Comparison of ENCODE assay signal across 8 mouse cellular contexts in the genomic region with DNA sequence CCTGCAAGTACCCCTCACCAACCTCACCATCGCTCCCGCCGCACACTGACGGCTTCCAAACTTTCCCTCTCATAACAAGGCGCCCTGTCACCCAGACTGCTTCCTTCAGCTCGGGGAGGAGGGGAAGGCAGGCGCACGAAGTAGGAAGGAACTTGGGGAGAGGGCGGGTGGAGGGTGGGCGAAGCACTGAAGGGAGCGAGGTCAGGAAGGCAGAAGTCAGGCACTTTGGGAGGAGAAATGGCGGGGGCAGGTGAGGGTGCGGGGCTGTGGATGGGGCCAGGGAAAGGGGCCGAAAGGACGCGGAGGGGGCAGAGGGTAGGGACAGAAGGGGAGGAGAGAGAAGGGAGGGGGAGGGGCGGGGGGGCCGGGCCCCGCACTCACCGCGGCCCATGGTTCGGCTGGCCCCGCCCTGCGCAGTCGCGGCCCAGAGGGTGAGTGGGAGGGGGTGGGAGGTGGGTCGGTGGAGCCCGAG. TPM values are rescaled to one million over a fixed set of nuclear protein-coding genes. Genes with fewer than 3 reads are reported as not detected.
DNase-seq lines count a peak whose midpoint lies in the region; ATAC-seq and TF ChIP-seq lines count a peak whose summit lies in the region.

No protein-coding gene starts in this region.

- no peak for TF ChIP-seq CTCF in olfactory bulb, adult 2 months (IDR thresholded peaks at IDR 0.05; ENCODE audit: insufficient read depth, low read depth, low read length)

- under 1% methylated on average over 13 of the region's 28 CpGs for WGBS in embryonic facial prominence, embryonic 11.5 days
- WGBS in hindbrain, embryonic 11.5 days: 2% methylated on average over 17 of the region's 28 CpGs
- WGBS in liver, embryonic 16.5 days (ENCODE audit: insufficient replicate concordance): 1% methylated on average over 17 of the region's 28 CpGs
- WGBS in olfactory bulb, adult 2 months: 2% methylated on average over 23 of the region's 28 CpGs

- H3K9ac ChIP-seq in ES-E14 (ENCODE audit: insufficient read depth, low read depth, low read length, poor library complexity, severe bottlenecking): peak overlapping the region; percentile 92
- peak overlapping the region; percentile 86 for H3K9ac ChIP-seq in embryonic facial prominence, embryonic 11.5 days (replicated peaks; ENCODE audit: low read length)
- peak overlapping the region; percentile 74 for H3K9ac ChIP-seq in hindbrain, embryonic 11.5 days (ENCODE audit: low read depth, low read length)
- H3K9ac ChIP-seq in liver, embryonic 16.5 days (ENCODE audit: low read depth, low read length): peak overlapping the region; percentile 93

- H3K36me3 ChIP-seq in ES-E14 (ENCODE audit: control insufficient read depth, insufficient read depth, low read length, poor library complexity, severe bottlenecking): peaks cover 36% of the 10 kb centered on the region
- peaks cover 12% of the 10 kb centered on the region for H3K36me3 ChIP-seq in embryonic facial prominence, embryonic 11.5 days (replicated peaks; ENCODE audit: control insufficient read depth, insufficient read depth, low read depth, low read length)
- peaks cover 8% of the 10 kb centered on the region; the same call in 1 of the 2 replicates for H3K36me3 ChIP-seq in hindbrain, embryonic 11.5 days (ENCODE audit: control insufficient read depth, insufficient read depth, low read length)
- peaks cover 29% of the 10 kb centered on the region for H3K36me3 ChIP-seq in liver, embryonic 16.5 days (ENCODE audit: control insufficient read depth, insufficient read depth)

- in situ Hi-C loops in ES-E14 (cut with MboI; ENCODE audit: low sequenced_read_pairs in 2 of 2, unreplicated experiment in 2 of 2): no loop called here

- peak; percentile 62 for DNase-seq in kidney, adult 9 months
- no peak for DNase-seq in kidney, adult 11 months
- DNase-seq in ES-E14 (ENCODE audit: low read depth, low spot score): no peak
- peak; percentile 65 for DNase-seq in embryonic facial prominence, embryonic 11.5 days (ENCODE audit: low spot score)
- no peak for DNase-seq in hindbrain, embryonic 11.5 days (ENCODE audit: low spot score)
- no peak for DNase-seq in layer of hippocampus, adult 9-10 months (ENCODE audit: low spot score)

- peak overlapping the region; percentile 89 to 94 for H3K4me3 ChIP-seq in ES-E14 (ENCODE audit: insufficient read depth in 1 of 2, low read depth in 1 of 2, low read length in 2 of 2, poor library complexity in 1 of 2, severe bottlenecking in 1 of 2)
- peak overlapping the region; percentile 55 for H3K4me3 ChIP-seq in embryonic facial prominence, embryonic 11.5 days (ENCODE audit: low read depth, low read length)
- H3K4me3 ChIP-seq in hindbrain, embryonic 11.5 days (ENCODE audit: low read depth, low read length): peak overlapping the region; percentile 58
- H3K4me3 ChIP-seq in liver, embryonic 16.5 days (ENCODE audit: low read depth, low read length): peak overlapping the region; percentile 75
- peak overlapping the region; percentile 86 for H3K4me3 ChIP-seq in olfactory bulb, adult 2 months (ENCODE audit: insufficient read depth, low read depth, low read length)

- no peaks in the 10 kb centered on the region for H3K27me3 ChIP-seq in embryonic facial prominence, embryonic 11.5 days (ENCODE audit: control insufficient read depth, insufficient read depth, low read length)
- H3K27me3 ChIP-seq in hindbrain, embryonic 11.5 days (ENCODE audit: control insufficient read depth, insufficient read depth, low read length): no peaks in the 10 kb centered on the region
- no peaks in the 10 kb centered on the region for H3K27me3 ChIP-seq in liver, embryonic 16.5 days (ENCODE audit: control insufficient read depth, insufficient read depth, low read depth, low read length)

- peak overlapping the region; percentile 82 for H3K4me2 ChIP-seq in embryonic facial prominence, embryonic 11.5 days (ENCODE audit: low read depth, low read length)
- H3K4me2 ChIP-seq in hindbrain, embryonic 11.5 days (replicated peaks; ENCODE audit: low read depth, low read length): peak overlapping the region; percentile 85
- peak overlapping the region; percentile 96 for H3K4me2 ChIP-seq in liver, embryonic 16.5 days (ENCODE audit: low read depth, low read length)

- peak overlapping the region; percentile 95 for H3K27ac ChIP-seq in ES-E14 (ENCODE audit: insufficient read depth, low read depth, low read length, poor library complexity, severe bottlenecking)
- H3K27ac ChIP-seq in embryonic facial prominence, embryonic 11.5 days (replicated peaks; ENCODE audit: low read depth, low read length): peak overlapping the region; percentile 99
- peak overlapping the region; percentile 99 for H3K27ac ChIP-seq in hindbrain, embryonic 11.5 days (ENCODE audit: low read depth, low read length)
- H3K27ac ChIP-seq in liver, embryonic 16.5 days (ENCODE audit: low read length): peak overlapping the region; percentile 98
- H3K27ac ChIP-seq in olfactory bulb, adult 2 months (ENCODE audit: insufficient read depth, low read depth, low read length): peak overlapping the region; percentile 52

- 0 out of 2 replicates have a peak, but pooled peaks have one; percentile 1 for ATAC-seq in embryonic facial prominence, embryonic 11.5 days (replicated peaks; ENCODE audit: insufficient number of reproducible peaks, low FRiP score, low TSS enrichment, low read depth)
- ATAC-seq in hindbrain, embryonic 11.5 days (ENCODE audit: low FRiP score): peak; percentile 10
- peak; percentile 1; the same call in 1 of the 2 replicates for ATAC-seq in liver, embryonic 16.5 days (ENCODE audit: low read depth)

- peaks cover 6 to 35% of the 10 kb centered on the region in 2 experiments for H3K4me1 ChIP-seq in ES-E14 (ENCODE audit: control insufficient read depth in 2 of 2, insufficient read depth in 2 of 2, low read length in 2 of 2, poor library complexity in 1 of 2)
- peaks cover 5% of the 10 kb centered on the region for H3K4me1 ChIP-seq in embryonic facial prominence, embryonic 11.5 days (ENCODE audit: control insufficient read depth, insufficient read depth, low read length)
- peaks cover 18% of the 10 kb centered on the region for H3K4me1 ChIP-seq in hindbrain, embryonic 11.5 days (replicated peaks; ENCODE audit: control insufficient read depth, insufficient read depth, low read length)
- H3K4me1 ChIP-seq in liver, embryonic 16.5 days (ENCODE audit: control insufficient read depth, low read depth, low read length): peaks cover 47% of the 10 kb centered on the region
- peaks cover 46% of the 10 kb centered on the region for H3K4me1 ChIP-seq in olfactory bulb, adult 2 months (ENCODE audit: control insufficient read depth, insufficient read depth, low read length)

- no peak for TF ChIP-seq POLR2A in olfactory bulb, adult 2 months (IDR thresholded peaks at IDR 0.05; ENCODE audit: insufficient read depth, low read depth, low read length)

- H3K9me3 ChIP-seq in ES-E14 (ENCODE audit: control insufficient read depth, insufficient read depth, low read depth, low read length): no peaks in the 10 kb centered on the region
- no peaks in the 10 kb centered on the region for H3K9me3 ChIP-seq in embryonic facial prominence, embryonic 11.5 days (replicated peaks; ENCODE audit: control insufficient read depth, low read length)
- H3K9me3 ChIP-seq in hindbrain, embryonic 11.5 days (ENCODE audit: control insufficient read depth, low read length): no peaks in the 10 kb centered on the region
- H3K9me3 ChIP-seq in liver, embryonic 16.5 days (replicated peaks; ENCODE audit: control insufficient read depth, low read length): no peaks in the 10 kb centered on the region

TF ChIP-seq in ES-E14, 5 proteins besides CTCF, POLR2A, EP300 and RAD21 (continues in another document):
- no peak for TF ChIP-seq ZNF384 (IDR thresholded peaks at IDR 0.05; ENCODE audit: low read depth, low read length)

RNA-seq across cellular contexts. Expression of a gene that starts 0.5 kb away (rescaled TPM):
- 15.8 and 18.0 TPM in 2 replicates for total RNA-seq in ES-E14 (2012; rRNA removed)
- polyA plus RNA-seq in embryonic facial prominence, embryonic 11.5 days (2014; fragmentation: Nextera tagmentation; extraction: Ambion mirVana): 9.8 and 11.6 TPM in 2 replicates
- 14.2 and 17.5 TPM in 2 replicates for polyA plus RNA-seq in hindbrain, embryonic 11.5 days (2014; fragmentation: Nextera tagmentation; extraction: Ambion mirVana)
- 5.7 and 6.5 TPM in 2 replicates for polyA plus RNA-seq in liver, embryonic 16.5 days (2015; fragmentation: Nextera tagmentation; extraction: Ambion mirVana)
- not detected in 2 replicates for polyA plus RNA-seq in olfactory bulb, adult 2 months (2012; ENCODE audit: insufficient read depth, insufficient read length, low replicate concordance, missing spikeins)

RNA-seq across cellular contexts. Expression of a gene that starts 22.2 kb away (rescaled TPM):
- total RNA-seq in ES-E14 (2012; rRNA removed): 139 and 157 TPM in 2 replicates
- polyA plus RNA-seq in embryonic facial prominence, embryonic 11.5 days (2014; fragmentation: Nextera tagmentation; extraction: Ambion mirVana): 162 and 180 TPM in 2 replicates
- 210 and 214 TPM in 2 replicates for polyA plus RNA-seq in hindbrain, embryonic 11.5 days (2014; fragmentation: Nextera tagmentation; extraction: Ambion mirVana)
- 65.9 TPM in 2 replicates for polyA plus RNA-seq in liver, embryonic 16.5 days (2015; fragmentation: Nextera tagmentation; extraction: Ambion mirVana)
- not detected in 2 replicates for polyA plus RNA-seq in olfactory bulb, adult 2 months (2012; ENCODE audit: insufficient read depth, insufficient read length, low replicate concordance, missing spikeins)

RNA-seq across cellular contexts. Expression of a gene that starts 23.2 kb away (rescaled TPM):
- total RNA-seq in ES-E14 (2012; rRNA removed): 206 and 377 TPM in 2 replicates
- polyA plus RNA-seq in embryonic facial prominence, embryonic 11.5 days (2014; fragmentation: Nextera tagmentation; extraction: Ambion mirVana): 174 and 179 TPM in 2 replicates
- 173 and 179 TPM in 2 replicates for polyA plus RNA-seq in hindbrain, embryonic 11.5 days (2014; fragmentation: Nextera tagmentation; extraction: Ambion mirVana)
- polyA plus RNA-seq in liver, embryonic 16.5 days (2015; fragmentation: Nextera tagmentation; extraction: Ambion mirVana): 100 and 109 TPM in 2 replicates
- not detected in 2 replicates for polyA plus RNA-seq in olfactory bulb, adult 2 months (2012; ENCODE audit: insufficient read depth, insufficient read length, low replicate concordance, missing spikeins)

RNA-seq across cellular contexts. Expression of a gene that starts 25.2 kb away (rescaled TPM):
- total RNA-seq in ES-E14 (2012; rRNA removed): 6.2 and 11.2 TPM in 2 replicates
- polyA plus RNA-seq in embryonic facial prominence, embryonic 11.5 days (2014; fragmentation: Nextera tagmentation; extraction: Ambion mirVana): 10.4 and 12.2 TPM in 2 replicates
- 41.4 and 42.2 TPM in 2 replicates for polyA plus RNA-seq in hindbrain, embryonic 11.5 days (2014; fragmentation: Nextera tagmentation; extraction: Ambion mirVana)
- polyA plus RNA-seq in liver, embryonic 16.5 days (2015; fragmentation: Nextera tagmentation; extraction: Ambion mirVana): 0.09 and 0.11 TPM in 2 replicates
- 72.6 and 160 TPM in 2 replicates for polyA plus RNA-seq in olfactory bulb, adult 2 months (2012; ENCODE audit: insufficient read depth, insufficient read length, low replicate concordance, missing spikeins)

RNA-seq across cellular contexts. Expression of a gene that starts 33.4 kb away (rescaled TPM):
- total RNA-seq in ES-E14 (2012; rRNA removed): 2.6 and 5.1 TPM in 2 replicates
- 1.8 and 2.7 TPM in 2 replicates for polyA plus RNA-seq in embryonic facial prominence, embryonic 11.5 days (2014; fragmentation: Nextera tagmentation; extraction: Ambion mirVana)
- polyA plus RNA-seq in hindbrain, embryonic 11.5 days (2014; fragmentation: Nextera tagmentation; extraction: Ambion mirVana): 1.1 and 2.2 TPM in 2 replicates
- 12.2 and 13.2 TPM in 2 replicates for polyA plus RNA-seq in liver, embryonic 16.5 days (2015; fragmentation: Nextera tagmentation; extraction: Ambion mirVana)
- polyA plus RNA-seq in olfactory bulb, adult 2 months (2012; ENCODE audit: insufficient read depth, insufficient read length, low replicate concordance, missing spikeins): 260 TPM in 1 of 2 replicates, not detected in the other

Comparison
In these comparisons a context has a peak if more than half of its experiments do, and no peak if none do; other contexts are left out.
1. DNase-seq: peak in kidney, adult 9 months (single experiment) and embryonic facial prominence, embryonic 11.5 days (single experiment); none in kidney, adult 11 months (single experiment), ES-E14 (single experiment), hindbrain, embryonic 11.5 days (single experiment) and layer of hippocampus, adult 9-10 months (single experiment).
2. Peak in every context shown above with its lines, with median percentiles within 50 percentile points of each other: H3K27ac ChIP-seq, H3K4me3 ChIP-seq, H3K9ac ChIP-seq, ATAC-seq and H3K4me2 ChIP-seq.